In the genomic region with DNA sequence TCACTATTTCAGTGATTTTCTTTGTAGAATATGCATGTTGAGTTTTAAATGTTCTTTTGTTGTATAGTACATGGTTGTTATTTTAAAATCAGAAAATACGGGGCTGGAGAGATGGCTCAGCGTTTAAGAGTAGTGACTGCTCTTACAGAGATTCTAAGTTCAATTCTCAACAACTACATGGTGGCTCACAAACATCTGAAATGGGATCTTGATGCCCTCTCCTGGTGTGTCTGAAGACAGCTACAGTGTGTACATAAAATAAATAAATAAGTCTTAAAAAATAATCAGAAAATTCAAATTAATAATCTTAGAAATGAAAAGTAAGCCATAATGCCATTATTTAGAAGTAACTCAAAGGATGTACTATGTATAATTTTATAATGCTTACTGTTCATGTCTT, we compare ENCODE assay signal across 20 mouse cellular contexts.
DNase-seq lines count a peak whose midpoint lies in the region; ATAC-seq and TF ChIP-seq lines count a peak whose summit lies in the region.
"Had no signal": no experiment of that assay in that cellular context is flagged by ENCODE, and none has a peak within 500 bp of the region (broad histone marks: within the 10 kb centered on the region; RNA-seq: fewer than 3 reads in every experiment).

No protein-coding gene starts in this region.

- no peak for TF ChIP-seq EP300 in heart, adult 2 months (IDR thresholded peaks at IDR 0.05; ENCODE audit: insufficient read depth, low read depth, low read length)

- no peaks in the 10 kb centered on the region for H3K36me3 ChIP-seq in heart, adult 2 months (ENCODE audit: control insufficient read depth, insufficient read depth, low read length)
- no peaks in the 10 kb centered on the region for H3K36me3 ChIP-seq in midbrain, embryonic 11.5 days (ENCODE audit: control insufficient read depth, insufficient read depth, low read length)
- no peaks in the 10 kb centered on the region for H3K36me3 ChIP-seq in midbrain, embryonic 14.5 days (ENCODE audit: control insufficient read depth, insufficient read depth, low read length)
- H3K36me3 ChIP-seq: embryonic facial prominence, embryonic 10.5 days; forebrain, embryonic 12.5 days; heart, embryonic 10.5 days; hindbrain, embryonic 13.5 days; limb, embryonic 15.5 days; liver, embryonic 15.5 days; midbrain, embryonic 13.5 days had no signal

- no peak for DNase-seq in heart, adult 2 months
- no peak for DNase-seq in heart, postnatal 25 days (ENCODE audit: low spot score)
- DNase-seq in midbrain, embryonic 11.5 days (ENCODE audit: low spot score, missing footprints), result peak; percentile 31
- DNase-seq in midbrain, embryonic 14.5 days, result no peak
- DNase-seq in adipocyte (ENCODE audit: low spot score), result peak; percentile 2
- DNase-seq in spleen, postnatal 10 days (ENCODE audit: low spot score in 2 of 2), result no peak
- no peak for DNase-seq in right cerebral cortex, postnatal 4 days
- DNase-seq: adrenal gland, adult 8-10 months; cerebellum, adult 11 months; gastrocnemius, postnatal 25 days; heart, postnatal 10 days; layer of hippocampus, postnatal 36 days; right cerebral cortex, postnatal 25 days had no signal

- peak; percentile 38 for TF ChIP-seq CTCF in heart, adult 2 months (IDR thresholded peaks at IDR 0.05)

- H3K4me2 ChIP-seq in midbrain, embryonic 11.5 days, result no peak overlapping the region
- H3K4me2 ChIP-seq in midbrain, embryonic 14.5 days (ENCODE audit: low read length), result no peak overlapping the region
- H3K4me2 ChIP-seq: forebrain, embryonic 12.5 days; hindbrain, embryonic 13.5 days; limb, embryonic 15.5 days; liver, embryonic 15.5 days; midbrain, embryonic 13.5 days had no signal

- H3K27ac ChIP-seq in heart, adult 2 months, result no peak overlapping the region
- H3K27ac ChIP-seq in midbrain, embryonic 11.5 days (ENCODE audit: low read depth, low read length), result no peak overlapping the region
- H3K27ac ChIP-seq in midbrain, embryonic 14.5 days (replicated peaks; ENCODE audit: low read depth, low read length), result no peak overlapping the region
- H3K27ac ChIP-seq: embryonic facial prominence, embryonic 10.5 days; forebrain, embryonic 12.5 days; heart, embryonic 10.5 days; hindbrain, embryonic 13.5 days; limb, embryonic 15.5 days; liver, embryonic 15.5 days; midbrain, embryonic 13.5 days had no signal

- no peak overlapping the region for H3K4me3 ChIP-seq in heart, adult 2 months
- H3K4me3 ChIP-seq in midbrain, embryonic 11.5 days (ENCODE audit: low read depth, low read length), result no peak overlapping the region
- H3K4me3 ChIP-seq in midbrain, embryonic 14.5 days (replicated peaks; ENCODE audit: low read depth, low read length), result no peak overlapping the region
- H3K4me3 ChIP-seq: embryonic facial prominence, embryonic 10.5 days; forebrain, embryonic 12.5 days; heart, embryonic 10.5 days; hindbrain, embryonic 13.5 days; limb, embryonic 15.5 days; liver, embryonic 15.5 days; midbrain, embryonic 13.5 days had no signal

- H3K79me2 ChIP-seq in heart, adult 2 months (replicated peaks; ENCODE audit: control insufficient read depth, insufficient read depth, low read length), result no peaks in the 10 kb centered on the region

- H3K4me1 ChIP-seq in heart, adult 2 months (ENCODE audit: control insufficient read depth, insufficient read depth, low read length), result no peaks in the 10 kb centered on the region
- no peaks in the 10 kb centered on the region for H3K4me1 ChIP-seq in midbrain, embryonic 11.5 days (ENCODE audit: control insufficient read depth, insufficient read depth, low read length)
- H3K4me1 ChIP-seq in midbrain, embryonic 14.5 days (ENCODE audit: control insufficient read depth, insufficient read depth, low read length), result peaks cover 8% of the 10 kb centered on the region; the same call in 1 of the 2 replicates
- H3K4me1 ChIP-seq: heart, embryonic 10.5 days; hindbrain, embryonic 13.5 days; limb, embryonic 15.5 days; liver, embryonic 15.5 days had no signal

- no peak overlapping the region for H3K9ac ChIP-seq in heart, adult 2 months (ENCODE audit: low read depth, low read length)
- no peak overlapping the region for H3K9ac ChIP-seq in midbrain, embryonic 11.5 days (ENCODE audit: low read length)
- H3K9ac ChIP-seq in midbrain, embryonic 14.5 days (replicated peaks; ENCODE audit: low read length), result no peak overlapping the region
- H3K9ac ChIP-seq: forebrain, embryonic 12.5 days; hindbrain, embryonic 13.5 days; limb, embryonic 15.5 days; liver, embryonic 15.5 days; midbrain, embryonic 13.5 days had no signal

- WGBS in heart, adult 2 months, result 94% methylated on average over 2 of the region's 2 CpGs
- WGBS in midbrain, embryonic 11.5 days, result 92% methylated on average over 2 of the region's 2 CpGs
- WGBS in midbrain, embryonic 14.5 days, result 92% methylated on average over 2 of the region's 2 CpGs

- intact Hi-C loops in heart, adult 2 months (cut with DNase I), result no loop called here
- intact Hi-C loops in heart, postnatal 25 days (cut with DNase I), result no loop called here

- no peaks in the 10 kb centered on the region for H3K27me3 ChIP-seq in heart, adult 2 months (ENCODE audit: control insufficient read depth, insufficient read depth, low read length)
- H3K27me3 ChIP-seq in midbrain, embryonic 11.5 days (ENCODE audit: control insufficient read depth, insufficient read depth, low read length), result no peaks in the 10 kb centered on the region
- H3K27me3 ChIP-seq in midbrain, embryonic 14.5 days (ENCODE audit: control insufficient read depth, insufficient read depth, low read length), result no peaks in the 10 kb centered on the region
- H3K27me3 ChIP-seq: forebrain, embryonic 12.5 days; hindbrain, embryonic 13.5 days; limb, embryonic 15.5 days; liver, embryonic 15.5 days; midbrain, embryonic 13.5 days had no signal

- no peak for TF ChIP-seq POLR2A in heart, adult 2 months (IDR thresholded peaks at IDR 0.05; ENCODE audit: insufficient read depth, low read depth, low read length)

- no peak for ATAC-seq in midbrain, embryonic 11.5 days (ENCODE audit: low FRiP score)
- ATAC-seq in midbrain, embryonic 14.5 days (ENCODE audit: low FRiP score, low TSS enrichment), result no peak
- ATAC-seq: midbrain, embryonic 13.5 days had no signal

- H3K9me3 ChIP-seq in midbrain, embryonic 11.5 days (ENCODE audit: control insufficient read depth, low read length), result no peaks in the 10 kb centered on the region
- H3K9me3 ChIP-seq in midbrain, embryonic 14.5 days (ENCODE audit: control insufficient read depth, low read length), result no peaks in the 10 kb centered on the region
- H3K9me3 ChIP-seq: embryonic facial prominence, embryonic 10.5 days; forebrain, embryonic 12.5 days; heart, embryonic 10.5 days; hindbrain, embryonic 13.5 days; limb, embryonic 15.5 days; liver, embryonic 15.5 days; midbrain, embryonic 13.5 days had no signal

Comparison
In these comparisons a context has a peak if more than half of its experiments do, and no peak if none do; other contexts are left out.
1. DNase-seq: peak in midbrain, embryonic 11.5 days (single experiment) and adipocyte (single experiment); none in heart, adult 2 months (0 of 2), heart, postnatal 25 days (single experiment), midbrain, embryonic 14.5 days (single experiment), spleen, postnatal 10 days (0 of 2) and right cerebral cortex, postnatal 4 days (single experiment).